Mouse (Mus musculus): ENCODE data around the gene Ece1. TPM values are rescaled to one million over a fixed set of nuclear protein-coding genes. Genes with fewer than 3 reads are reported as not detected.

Ece1 gene
- polyA plus RNA-seq, 1 experiment from 2014 or later = 49.1 TPM

- Histone ChIP-seq H3K27me3 (replicated peaks; ENCODE audit: control insufficient read depth, insufficient read depth, low read length) (no peaks in the 10 kb centered on the region), H3K4me1 (replicated peaks; ENCODE audit: control insufficient read depth, insufficient read depth, low read length) (peaks cover 14% of the 10 kb centered on the region), H3K9ac (ENCODE audit: low read depth, low read length) (no peak overlapping the region), H3K36me3 (ENCODE audit: control insufficient read depth, insufficient read depth) (peaks cover 51% of the 10 kb centered on the region), H3K4me3 (ENCODE audit: low read depth, low read length) (no peak overlapping the region), H3K9me3 (ENCODE audit: control insufficient read depth) (no peaks in the 10 kb centered on the region), H3K4me2 (replicated peaks; ENCODE audit: low read depth) (no peak overlapping the region), H3K27ac (ENCODE audit: low read depth, low read length) (no peak overlapping the region)
- 73% methylated on average over 7 of the region's 7 CpGs for WGBS
- no peak for ATAC-seq
- no peak for TF ChIP-seq CTCF (IDR thresholded peaks at IDR 0.05; ENCODE audit: low read depth)
These were observed 65.1 kb downstream of the Ece1 start for GRCm38 (mm10) chr4:137927136-137927535.

- Histone ChIP-seq H3K9ac (ENCODE audit: low read depth, low read length) (no peak overlapping the region), H3K27me3 (replicated peaks; ENCODE audit: control insufficient read depth, insufficient read depth, low read length) (no peaks in the 10 kb centered on the region), H3K4me1 (replicated peaks; ENCODE audit: control insufficient read depth, insufficient read depth, low read length) (peaks cover 14% of the 10 kb centered on the region), H3K36me3 (ENCODE audit: control insufficient read depth, insufficient read depth) (peaks cover 52% of the 10 kb centered on the region), H3K9me3 (ENCODE audit: control insufficient read depth) (no peaks in the 10 kb centered on the region), H3K4me3 (ENCODE audit: low read depth, low read length) (no peak overlapping the region), H3K27ac (ENCODE audit: low read depth, low read length) (no peak overlapping the region), H3K4me2 (replicated peaks; ENCODE audit: low read depth) (no peak overlapping the region)
- no peak for ATAC-seq
- WGBS = 68% methylated on average over 12 of the region's 12 CpGs
- TF ChIP-seq CTCF (IDR thresholded peaks at IDR 0.05; ENCODE audit: low read depth) = no peak
These were observed 65.9 kb downstream of the Ece1 start for GRCm38 (mm10) chr4:137927741-137928535.

GRCm38 (mm10) chr4:137928813-137929212 is 66.8 kb downstream of the Ece1 start:
- no peak overlapping the region for H3K4me2 ChIP-seq (replicated peaks; ENCODE audit: low read depth)
- no peak overlapping the region for H3K9ac ChIP-seq (ENCODE audit: low read depth, low read length)
- no peak overlapping the region for H3K27ac ChIP-seq (ENCODE audit: low read depth, low read length)
- H3K4me1 ChIP-seq (replicated peaks; ENCODE audit: control insufficient read depth, insufficient read depth, low read length) = peaks cover 17% of the 10 kb centered on the region
- no peaks in the 10 kb centered on the region for H3K27me3 ChIP-seq (replicated peaks; ENCODE audit: control insufficient read depth, insufficient read depth, low read length)
- TF ChIP-seq CTCF (IDR thresholded peaks at IDR 0.05; ENCODE audit: low read depth) = no peak
- H3K36me3 ChIP-seq (ENCODE audit: control insufficient read depth, insufficient read depth) = peaks cover 47% of the 10 kb centered on the region
- no peak overlapping the region for H3K4me3 ChIP-seq (ENCODE audit: low read depth, low read length)
- H3K9me3 ChIP-seq (ENCODE audit: control insufficient read depth) = no peaks in the 10 kb centered on the region
- 88% methylated on average over 1 of the region's 1 CpGs for WGBS
- no peak for ATAC-seq

GRCm38 (mm10) chr4:137929341-137930016 is 67.4 kb downstream of the Ece1 start:
- H3K4me1 ChIP-seq (replicated peaks; ENCODE audit: control insufficient read depth, insufficient read depth, low read length) = peaks cover 17% of the 10 kb centered on the region
- no peaks in the 10 kb centered on the region for H3K27me3 ChIP-seq (replicated peaks; ENCODE audit: control insufficient read depth, insufficient read depth, low read length)
- TF ChIP-seq CTCF (IDR thresholded peaks at IDR 0.05; ENCODE audit: low read depth) = no peak
- H3K4me2 ChIP-seq (replicated peaks; ENCODE audit: low read depth) = no peak overlapping the region
- peaks cover 50% of the 10 kb centered on the region for H3K36me3 ChIP-seq (ENCODE audit: control insufficient read depth, insufficient read depth)
- ATAC-seq = peak; percentile 10; the same call in 1 of the 2 replicates
- H3K9ac ChIP-seq (ENCODE audit: low read depth, low read length) = no peak overlapping the region
- 53% methylated on average over 15 of the region's 15 CpGs for WGBS
- no peak overlapping the region for H3K4me3 ChIP-seq (ENCODE audit: low read depth, low read length)
- no peaks in the 10 kb centered on the region for H3K9me3 ChIP-seq (ENCODE audit: control insufficient read depth)
- peak overlapping the region; percentile 70 for H3K27ac ChIP-seq (ENCODE audit: low read depth, low read length)

- Histone ChIP-seq H3K27ac (ENCODE audit: low read depth, low read length) (peak overlapping the region; percentile 70), H3K4me3 (ENCODE audit: low read depth, low read length) (no peak overlapping the region), H3K9ac (ENCODE audit: low read depth, low read length) (no peak overlapping the region), H3K4me1 (replicated peaks; ENCODE audit: control insufficient read depth, insufficient read depth, low read length) (peaks cover 17% of the 10 kb centered on the region), H3K36me3 (ENCODE audit: control insufficient read depth, insufficient read depth) (peaks cover 59% of the 10 kb centered on the region), H3K27me3 (replicated peaks; ENCODE audit: control insufficient read depth, insufficient read depth, low read length) (no peaks in the 10 kb centered on the region), H3K4me2 (replicated peaks; ENCODE audit: low read depth) (peak overlapping the region; percentile 43), H3K9me3 (ENCODE audit: control insufficient read depth) (no peaks in the 10 kb centered on the region)
- no peak; the same call in 1 of the 2 replicates for ATAC-seq
- TF ChIP-seq CTCF (IDR thresholded peaks at IDR 0.05; ENCODE audit: low read depth) = no peak
- WGBS = 9% methylated on average over 9 of the region's 9 CpGs
These were observed 68.5 kb downstream of the Ece1 start for GRCm38 (mm10) chr4:137930500-137931008.

GRCm38 (mm10) chr4:137931009-137931757 is 69.1 kb downstream of the Ece1 start:
- Histone ChIP-seq H3K9ac (ENCODE audit: low read depth, low read length) (no peak overlapping the region; the same call in 1 of the 2 replicates), H3K4me1 (replicated peaks; ENCODE audit: control insufficient read depth, insufficient read depth, low read length) (peaks cover 17% of the 10 kb centered on the region)

More at GRCm38 (mm10) chr4:137931009-137931757, 69.1 kb downstream of the Ece1 start:
- TF ChIP-seq CTCF (IDR thresholded peaks at IDR 0.05; ENCODE audit: low read depth) = no peak
- Histone ChIP-seq H3K27ac (ENCODE audit: low read depth, low read length) (peak overlapping the region; percentile 70), H3K9me3 (ENCODE audit: control insufficient read depth) (no peaks in the 10 kb centered on the region), H3K4me3 (ENCODE audit: low read depth, low read length) (no peak overlapping the region), H3K4me2 (replicated peaks; ENCODE audit: low read depth) (peak overlapping the region; percentile 43), H3K36me3 (ENCODE audit: control insufficient read depth, insufficient read depth) (peaks cover 58% of the 10 kb centered on the region), H3K27me3 (replicated peaks; ENCODE audit: control insufficient read depth, insufficient read depth, low read length) (no peaks in the 10 kb centered on the region)
- ATAC-seq = peak; percentile 68
- 6% methylated on average over 18 of the region's 18 CpGs for WGBS
